Mouse (Mus musculus): ENCODE results near the gene Polr3c.
A peak's percentile ranks its signal among the peaks of the same experiment; 100 is the strongest.
"Not testable (repeated sequence)": the region's sequence is repeated elsewhere in the genome, so short reads cannot be mapped to it uniquely, and the experiment has no call there.

The Polr3c gene

GRCm38 (mm10) chr3:96727343-96727827 is at the start of gene Polr3c, which contains the start of gene Rnf115:
Polr3c (minus strand) TSS chr3:96727628.
Rnf115 (plus strand) TSS chr3:96727664.
- peak; percentile 85 for DNase-seq (ENCODE audit: low read depth)

GRCm38 (mm10) chr3:96777120-96777519 is 49.7 kb upstream of the Polr3c start:
- DNase-seq (ENCODE audit: low read depth) = no peak

GRCm38 (mm10) chr3:96772949-96773348 is 45.5 kb upstream of the Polr3c start:
- DNase-seq (ENCODE audit: low read depth) = no peak

DNA sequence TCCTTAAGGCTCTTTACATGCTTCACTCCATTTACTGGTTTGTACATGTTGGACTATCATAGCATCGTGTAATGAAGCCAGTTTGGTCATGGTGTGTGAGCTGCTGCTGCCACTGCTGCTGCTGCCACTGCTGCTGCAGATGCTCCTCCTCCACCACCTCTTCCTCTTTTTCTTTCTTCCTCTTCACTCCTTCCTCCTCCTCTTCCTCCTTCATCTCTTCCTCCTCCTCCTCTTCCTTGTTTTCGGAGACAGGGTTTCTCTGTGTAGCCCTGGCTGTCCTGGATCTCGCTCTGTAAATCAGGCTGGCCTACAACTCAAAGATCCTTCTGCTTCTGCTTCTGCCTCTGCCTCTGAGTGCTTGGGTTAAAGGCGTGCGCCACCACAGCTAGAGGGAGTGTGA is 42.5 kb upstream of the Polr3c start:
- DNase-seq (ENCODE audit: low read depth) = no peak

DNA sequence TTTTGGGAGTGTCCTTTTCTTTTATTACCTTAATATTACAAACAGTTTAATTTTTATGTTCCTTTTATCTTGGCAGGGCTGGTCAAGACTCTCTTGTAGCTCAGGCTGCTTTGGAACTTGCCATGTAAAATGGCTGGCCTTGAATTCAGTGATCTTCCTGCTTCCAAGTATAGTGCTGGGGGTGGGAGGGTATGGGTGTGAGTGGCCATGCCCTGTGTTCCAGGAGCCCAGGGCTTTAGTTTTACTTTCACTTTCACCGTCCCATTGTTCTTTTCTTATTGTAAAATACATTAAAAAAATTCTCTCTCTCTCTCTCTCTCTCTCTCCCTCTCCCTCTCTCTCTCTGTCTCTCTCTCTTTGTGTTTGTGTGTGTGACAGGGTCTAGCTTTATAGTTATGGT is 37.1 kb upstream of the Polr3c start:
- DNase-seq (ENCODE audit: low read depth) = no peak

- peak; percentile 20 for DNase-seq (ENCODE audit: low read depth)
Observed at GRCm38 (mm10) chr3:96759695-96760094, 32.3 kb upstream of the Polr3c start.

DNA sequence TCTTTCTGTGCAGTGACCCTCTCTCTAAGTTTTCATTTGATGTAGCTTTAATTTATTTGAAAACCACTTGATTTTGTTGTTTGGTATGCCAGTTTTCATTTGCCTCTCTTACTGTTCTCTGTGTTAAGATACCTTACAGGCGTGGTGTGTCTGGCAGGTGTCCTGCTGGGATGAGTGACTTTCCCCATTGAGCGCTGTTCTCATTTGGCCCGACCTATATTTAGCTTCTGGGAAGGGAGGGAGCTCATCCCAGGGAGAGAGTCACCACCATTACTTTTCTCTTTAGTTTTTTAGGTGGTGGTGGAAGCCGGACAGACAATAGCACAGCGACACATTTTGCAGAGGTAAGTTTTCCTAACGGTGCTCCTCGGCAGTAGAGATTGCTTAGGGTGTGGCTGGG is 30.3 kb upstream of the Polr3c start:
- no peak for DNase-seq (ENCODE audit: low read depth)

DNA sequence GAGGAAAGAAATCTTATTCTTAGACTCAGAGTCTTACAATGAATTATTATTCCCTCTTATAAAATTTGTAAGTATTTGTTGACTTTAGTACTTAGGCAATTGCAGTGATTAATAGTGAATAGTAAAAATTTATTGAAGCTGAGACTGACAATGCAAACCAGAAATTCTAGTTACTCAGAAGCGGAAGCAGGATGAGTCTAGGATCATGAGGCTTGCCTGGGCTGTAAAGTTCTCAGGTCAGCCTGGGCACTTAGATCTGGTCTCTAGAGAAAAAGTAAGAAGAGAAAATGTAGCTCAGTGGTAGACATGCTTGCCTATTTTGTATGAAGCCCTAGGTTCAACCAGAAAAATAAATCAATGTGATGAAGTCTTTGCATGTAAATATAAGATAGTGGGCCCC is 28.5 kb upstream of the Polr3c start:
- no peak for DNase-seq (ENCODE audit: low read depth)

GRCm38 (mm10) chr3:96746829-96747228 is 19.4 kb upstream of the Polr3c start:
- no peak for DNase-seq (ENCODE audit: low read depth)

DNA sequence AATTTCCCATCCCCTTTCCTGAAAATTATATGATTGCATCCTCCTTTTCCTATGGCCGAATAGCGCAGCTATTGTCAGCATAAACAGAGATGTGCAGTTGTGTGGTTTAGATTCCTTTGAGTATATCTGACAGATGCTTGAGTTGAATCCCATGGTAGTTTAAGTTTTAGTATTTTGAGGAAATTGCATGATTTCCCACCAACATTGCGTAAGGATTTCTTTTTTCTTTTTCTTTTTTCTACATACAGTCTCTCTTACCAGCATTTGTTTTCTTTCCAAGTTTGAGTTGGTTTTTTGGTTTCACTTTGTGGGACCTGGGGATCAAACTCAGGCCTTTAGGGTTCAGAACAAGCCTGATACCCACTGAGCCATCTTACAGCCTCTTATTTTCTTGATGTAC is 16.9 kb upstream of the Polr3c start:
- no peak for DNase-seq (ENCODE audit: low read depth)

- DNase-seq (ENCODE audit: low read depth) = not testable (repeated sequence)
Observed at GRCm38 (mm10) chr3:96740279-96740678, 12.9 kb upstream of the Polr3c start.

DNA sequence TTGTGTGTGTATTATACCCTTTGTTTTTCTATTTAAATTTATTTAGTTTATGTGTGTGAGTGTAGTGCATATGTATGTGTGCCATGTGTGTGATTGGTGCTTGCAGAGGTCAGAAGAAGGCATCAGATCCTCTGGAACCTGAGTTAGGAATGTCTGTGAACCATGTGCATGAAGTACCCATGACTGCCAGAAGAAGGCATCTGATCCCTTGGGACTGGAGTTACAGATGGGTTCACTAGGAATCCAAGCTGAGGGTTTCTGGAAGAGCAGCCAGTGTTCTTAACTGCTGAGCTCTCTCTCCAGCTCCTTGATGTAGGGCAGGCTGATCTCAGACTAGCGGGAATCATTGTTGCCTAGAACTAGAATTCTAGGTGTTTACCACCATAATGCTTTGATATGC is 10.6 kb upstream of the Polr3c start:
- no peak for DNase-seq (ENCODE audit: low read depth)

DNA sequence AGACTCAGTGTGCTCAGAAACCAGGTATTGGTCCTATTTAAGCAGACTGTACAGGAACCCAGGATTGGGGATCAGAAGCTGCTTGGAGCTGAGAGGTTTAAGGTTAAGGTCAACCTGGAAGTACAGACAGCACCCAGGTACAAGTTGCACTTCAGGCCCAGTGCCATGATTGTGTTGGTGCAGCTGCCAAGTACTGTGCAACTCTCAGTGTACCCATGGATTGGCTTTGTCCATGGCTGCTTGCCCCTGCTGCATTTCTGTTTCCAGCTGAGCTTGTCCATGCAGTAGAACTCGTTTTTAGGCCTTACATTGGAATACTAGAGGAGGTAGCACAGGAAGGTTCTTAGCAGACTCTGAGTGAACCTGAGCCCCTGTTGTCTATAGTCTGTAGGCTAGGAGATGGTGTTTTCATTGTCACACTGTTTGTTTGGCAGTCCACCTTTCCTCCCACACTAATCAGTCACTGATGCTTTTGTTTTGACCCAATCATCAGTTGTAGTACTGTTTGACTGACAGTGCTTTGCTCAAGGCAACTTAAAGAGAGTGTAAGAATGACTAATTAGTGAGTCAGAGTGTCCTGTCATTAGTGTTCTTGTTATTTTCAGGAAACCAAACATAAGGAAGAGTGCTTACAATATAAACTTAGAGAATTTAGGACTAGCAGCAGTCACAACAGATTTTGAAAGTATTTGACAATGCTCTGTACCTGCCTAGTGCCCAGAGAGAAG is 9.7 kb upstream of the Polr3c start:
- no peak for DNase-seq (ENCODE audit: low read depth)

DNA sequence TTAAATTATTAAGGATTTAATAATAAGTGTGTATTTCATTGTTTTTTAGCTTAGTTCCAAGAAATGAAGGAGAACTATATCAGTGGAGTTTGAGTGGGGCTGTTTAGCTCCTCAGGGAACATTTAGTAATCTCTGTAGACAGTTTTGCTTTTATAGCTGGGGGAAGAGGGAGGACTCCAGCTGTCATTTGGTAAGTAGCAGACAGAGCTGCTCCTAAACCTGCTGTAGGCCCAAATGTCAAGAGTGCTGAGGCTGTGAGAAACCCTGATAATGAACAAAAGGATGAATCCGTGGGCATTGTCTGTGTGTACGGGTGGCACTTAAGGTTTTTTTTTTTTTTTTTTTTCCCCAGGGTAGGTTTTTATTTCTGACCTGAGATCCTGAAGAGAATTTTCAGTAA is 7.8 kb upstream of the Polr3c start:
- no peak for DNase-seq (ENCODE audit: low read depth)

DNA sequence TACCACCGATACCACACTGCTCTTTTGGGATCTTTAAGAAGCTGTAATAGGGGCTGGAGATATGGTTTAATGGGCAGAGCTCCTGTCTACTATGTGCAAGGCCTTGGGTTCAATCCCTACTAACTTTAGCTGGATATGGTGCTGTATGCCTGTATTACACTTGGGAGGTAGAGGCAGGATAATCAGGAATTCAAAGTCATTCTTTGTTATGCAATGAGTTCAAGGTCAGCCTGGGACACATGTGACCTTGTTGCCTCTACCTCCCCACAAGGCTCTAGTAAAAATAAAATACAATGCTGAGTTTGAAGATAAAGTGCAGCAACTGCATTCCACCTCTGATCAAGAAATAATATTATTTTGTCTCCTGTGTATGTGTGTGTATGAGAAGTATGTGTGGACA is 6.6 kb upstream of the Polr3c start:
- DNase-seq (ENCODE audit: low read depth) = no peak

GRCm38 (mm10) chr3:96730785-96731184 is 3.4 kb upstream of the Polr3c start:
- no peak for DNase-seq (ENCODE audit: low read depth)

DNA sequence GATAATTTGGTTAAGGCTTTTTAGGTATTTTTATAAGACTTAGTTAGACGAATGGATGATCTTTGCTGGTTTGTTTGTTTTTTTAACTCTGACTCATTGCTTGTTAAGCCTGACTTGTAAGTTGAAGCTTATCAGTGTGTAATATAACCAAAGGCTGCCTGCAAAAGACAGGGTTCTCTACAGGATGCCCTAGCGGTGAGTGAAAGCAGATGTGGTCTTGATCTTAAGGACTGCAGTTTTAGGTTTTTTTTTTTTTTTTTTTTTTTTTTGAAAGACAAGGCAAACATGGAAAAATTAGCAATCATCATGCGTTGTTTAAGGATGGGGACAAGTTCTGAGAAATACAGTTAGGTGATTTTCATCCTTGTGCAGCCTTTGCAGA is 2.0 kb upstream of the Polr3c start:
- DNase-seq (ENCODE audit: low read depth) = no peak

DNA sequence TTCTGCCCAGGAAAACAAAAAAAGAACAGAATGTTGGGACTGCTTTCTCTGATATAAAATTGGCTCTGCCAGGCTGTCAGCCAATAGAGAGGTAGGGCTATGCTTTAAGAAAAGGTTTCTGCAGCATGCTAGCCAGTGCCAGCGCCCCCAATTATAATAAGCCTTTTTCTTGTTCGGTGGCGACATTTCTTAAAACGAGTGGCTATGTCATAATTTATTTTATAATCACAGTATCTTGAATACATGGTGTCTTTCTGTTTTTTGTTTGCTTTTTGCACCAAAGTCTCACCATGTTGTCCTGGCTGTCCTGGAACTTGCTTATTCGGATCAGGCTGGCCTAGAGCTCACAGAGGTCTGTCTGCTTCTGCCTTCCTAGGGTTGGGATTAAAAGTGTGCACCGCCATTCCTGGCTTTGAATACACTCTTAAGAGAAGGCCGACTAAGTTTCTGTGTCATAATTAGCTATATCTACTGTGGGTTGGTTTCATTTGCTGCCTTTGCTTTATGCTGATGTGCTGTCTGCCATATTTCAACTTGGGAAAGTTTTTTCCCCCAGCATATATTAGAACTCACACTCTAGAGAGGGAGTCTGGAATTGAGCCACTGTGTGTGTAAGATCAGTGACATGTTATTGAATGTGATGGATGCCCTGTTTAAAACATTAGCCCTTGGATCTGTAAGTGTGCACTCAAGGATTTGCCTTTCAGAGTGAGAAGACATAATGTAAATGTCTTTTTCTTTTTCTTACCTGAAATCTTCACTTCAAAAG is 1.4 kb upstream of the Polr3c start:
- no peak for DNase-seq (ENCODE audit: low read depth)

DNA sequence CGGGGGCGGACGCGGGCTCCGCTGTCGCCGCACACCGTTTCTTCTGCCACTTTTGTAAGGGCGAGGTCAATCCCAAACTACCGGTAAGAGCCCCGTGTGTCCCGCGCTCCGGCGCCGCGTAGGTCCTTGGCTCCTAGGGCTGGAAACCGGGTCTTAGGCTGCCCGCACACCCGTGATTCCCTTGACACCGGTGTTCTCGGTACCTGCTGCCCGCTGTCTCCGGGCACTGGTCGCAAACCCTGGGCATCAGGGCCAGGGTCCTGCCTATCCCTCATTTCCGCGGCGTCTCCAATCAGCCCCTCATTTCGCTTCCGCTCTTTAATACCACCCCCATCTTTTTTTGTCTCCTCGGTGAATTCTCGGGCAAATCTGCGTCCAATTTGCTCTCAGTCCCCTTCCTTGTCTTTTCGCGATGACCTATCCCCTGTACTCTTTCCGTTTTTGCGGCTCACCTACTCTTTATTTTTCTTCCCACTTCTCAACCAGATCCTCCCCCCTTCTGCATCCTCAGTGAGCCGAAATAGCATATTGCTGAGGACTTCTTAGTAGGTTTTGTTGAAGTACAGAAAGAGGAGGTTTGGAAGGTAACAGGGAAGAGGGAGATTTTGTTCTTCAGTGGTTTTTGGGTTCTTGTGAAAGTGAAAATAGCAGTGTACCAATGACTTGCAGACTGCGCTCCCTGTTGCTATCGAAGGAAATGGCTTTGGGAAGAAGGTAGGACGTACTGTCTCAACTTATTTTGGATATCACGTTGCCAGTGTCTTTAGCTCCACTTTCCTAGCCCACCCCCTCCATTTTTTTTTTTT is 603 bp upstream of the Polr3c start:
- DNase-seq (ENCODE audit: low read depth) = no peak

- DNase-seq (ENCODE audit: low read depth) = no peak
Observed at GRCm38 (mm10) chr3:96719173-96719572, 8.3 kb downstream of the Polr3c start.

DNA sequence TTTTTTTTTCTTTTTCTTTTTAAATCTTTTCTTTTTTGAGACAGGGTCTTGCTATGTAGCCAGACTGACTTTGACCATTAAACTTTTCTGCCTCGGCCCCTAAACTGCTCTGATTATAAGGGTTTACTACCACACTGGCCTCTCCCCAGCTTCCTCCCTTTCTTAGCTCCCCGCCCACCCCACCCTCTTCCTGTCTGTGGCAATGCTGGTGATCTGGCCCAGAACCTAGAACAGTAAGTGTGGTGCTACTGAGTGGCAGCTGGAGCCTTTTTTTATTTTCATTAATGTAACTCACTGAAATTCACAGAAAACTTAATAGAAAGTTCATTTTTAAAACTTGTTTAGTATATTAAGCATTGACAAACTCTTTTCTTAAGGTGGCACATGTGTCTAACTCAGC is 11.6 kb downstream of the Polr3c start:
- DNase-seq (ENCODE audit: low read depth) = no peak

DNA sequence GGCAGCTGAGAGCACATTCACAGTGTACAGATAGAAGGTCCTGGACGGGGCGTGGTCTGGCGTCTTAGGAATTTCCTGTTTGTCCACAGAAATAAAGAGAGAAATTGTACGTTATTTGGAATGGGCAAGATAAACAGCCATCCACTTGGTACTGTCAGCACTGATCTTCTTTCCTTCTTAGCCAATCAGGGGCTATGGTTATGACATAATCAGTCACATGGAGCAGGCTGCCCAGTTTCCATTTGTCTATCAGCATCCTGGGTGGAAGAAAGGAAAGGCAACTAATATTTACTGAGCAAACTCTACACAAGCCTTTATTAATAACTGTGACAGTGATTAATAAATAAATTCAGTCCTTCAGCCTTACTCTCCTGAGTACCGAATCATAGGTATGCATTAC is 13.1 kb downstream of the Polr3c start:
- DNase-seq (ENCODE audit: low read depth) = no peak

- no peak for DNase-seq (ENCODE audit: low read depth)
Observed at GRCm38 (mm10) chr3:96708684-96709064, 18.8 kb downstream of the Polr3c start.
